In the genomic region with DNA sequence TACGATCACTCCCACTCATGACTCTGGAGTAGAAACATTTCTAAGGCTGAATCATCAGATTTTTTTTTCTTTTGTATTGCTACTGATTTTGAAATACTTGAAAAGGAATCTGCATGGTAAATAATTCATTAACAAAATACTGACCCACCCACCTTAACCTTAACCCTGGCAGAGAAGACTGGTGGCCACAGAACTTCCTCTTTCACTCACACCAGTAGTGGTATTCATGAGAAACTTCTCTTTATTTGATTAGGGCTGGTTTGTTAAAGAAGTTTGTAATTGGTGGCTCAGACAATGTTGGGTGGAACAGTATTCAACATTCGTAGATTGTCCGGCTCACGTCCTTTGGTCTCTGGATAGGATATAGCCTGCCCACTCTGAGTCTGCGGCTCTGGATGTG, we compare ENCODE assay signal across 16 mouse cellular contexts. TPM values are rescaled to one million over a fixed set of nuclear protein-coding genes. Genes with fewer than 3 reads are reported as not detected.
"Had no signal": no experiment of that assay in that cellular context is flagged by ENCODE, and none has a peak within 500 bp of the region (broad histone marks: within the 10 kb centered on the region; RNA-seq: fewer than 3 reads in every experiment).

No protein-coding gene starts in this region.

- H3K27ac ChIP-seq: limb, embryonic 12.5 days; liver, embryonic 13.5 days; lung, embryonic 15.5 days; macrophage had no signal

- H3K9me3 ChIP-seq: limb, embryonic 12.5 days; liver, embryonic 13.5 days; lung, embryonic 15.5 days had no signal

- H3K4me3 ChIP-seq: limb, embryonic 12.5 days; liver, embryonic 13.5 days; lung, embryonic 15.5 days had no signal

- H3K4me2 ChIP-seq: limb, embryonic 12.5 days; liver, embryonic 13.5 days; lung, embryonic 15.5 days had no signal

- ATAC-seq: intestine, embryonic 16.5 days; liver, postnatal 0 days had no signal

- H3K36me3 ChIP-seq: limb, embryonic 12.5 days; liver, embryonic 13.5 days; lung, embryonic 15.5 days had no signal

- DNase-seq: kidney, adult 8-10 months; kidney, postnatal 25 days; layer of hippocampus, postnatal 36 days; liver; liver, embryonic 13.5 days; liver, postnatal 0 days; midbrain, embryonic 14.5 days; right cerebral cortex, adult 18-20 months; right cerebral cortex, postnatal 4 days; spleen, adult 18-20 months; thymus, adult 2 months; thymus, postnatal 36 days had no signal

- H3K4me1 ChIP-seq: limb, embryonic 12.5 days; liver, embryonic 13.5 days; lung, embryonic 15.5 days had no signal

- H3K27me3 ChIP-seq: liver, embryonic 13.5 days; lung, embryonic 15.5 days had no signal

- H3K9ac ChIP-seq: limb, embryonic 12.5 days; liver, embryonic 13.5 days; liver, postnatal 0 days; lung, embryonic 15.5 days had no signal

RNA-seq across cellular contexts. Expression of a gene that starts 26.0 kb away (rescaled TPM):
- polyA plus RNA-seq: limb, embryonic 12.5 days; liver, embryonic 13.5 days; macrophage; thymus, adult 2 months had no signal
